Mouse (Mus musculus) testis, adult 2 months (tissue): ENCODE results near the gene Lrrc7.

Experiments used
- CTCF ChIP-seq: fragments of 200-500 bp; IDR thresholded peaks from 2 replicates; pipeline ENCODE4 v1.5.1; 2012; ENCODE audit warnings: low read depth, mild to moderate bottlenecking, inconsistent platforms, low read length, moderate library complexity; ENCODE audit not compliant: control insufficient read depth, insufficient read depth, insufficient replicate concordance
- POLR2A ChIP-seq: fragments of 200-500 bp; IDR thresholded peaks from 2 replicates; pipeline ENCODE4 v1.6.1; 2012; ENCODE audit warnings: low read depth, mild to moderate bottlenecking, inconsistent platforms, low read length, moderate library complexity; ENCODE audit not compliant: control insufficient read depth

DNA sequence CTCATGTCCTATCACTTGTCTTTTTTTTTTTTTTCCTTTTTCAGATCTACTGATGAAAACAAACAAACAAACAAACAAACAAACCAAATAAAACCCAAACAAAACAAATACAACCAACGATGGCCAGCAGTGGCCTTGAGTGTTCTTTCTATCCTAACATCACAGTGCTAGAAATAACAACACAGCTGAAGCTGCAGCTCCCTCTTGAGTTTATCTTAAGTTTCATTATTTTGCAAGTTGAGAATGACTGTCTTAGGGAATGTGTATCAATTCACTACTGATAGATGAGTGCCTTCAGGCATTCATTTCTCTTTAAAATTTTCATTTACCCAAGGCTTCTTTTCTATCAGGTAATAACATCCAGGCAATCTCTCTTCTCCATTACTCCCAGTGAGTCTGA is 291.1 kb downstream of the Lrrc7 start:
- TF ChIP-seq CTCF (no peak), POLR2A (no peak)
